Mouse (Mus musculus) stomach, postnatal 0 days (tissue): Measurements from ENCODE around the gene Nhs.

Source experiments
- CTCF ChIP-seq: IDR thresholded peaks from 2 replicates; pipeline ENCODE4 v1.5.1; 2016; ENCODE audit warnings: antibody characterized with exemption, low read depth, mild to moderate bottlenecking, moderate library complexity
- EP300 ChIP-seq: optimal IDR thresholded peaks from 2 replicates; pipeline ENCODE3; 2016; ENCODE audit warnings: antibody characterized with exemption

GRCm38 (mm10) chrX:162017471-162017870 lies 142.1 kb downstream of the Nhs start:
- no peak for TF ChIP-seq EP300
- no peak for TF ChIP-seq CTCF
